Mouse (Mus musculus) lung, embryonic 16.5 days (tissue): ENCODE measurements around the gene Med16. TPM values are rescaled to one million over a fixed set of nuclear protein-coding genes. Genes with fewer than 3 reads are reported as not detected.

ENCODE experiments used
- ATAC-seq: fragments of 200-750 bp; cut with Nextera tagmentation; 2 replicates; pipeline ENCODE4 v1.8.0; 2017; ENCODE audit warnings: low read depth, mild to moderate bottlenecking, moderate library complexity
- H3K27ac ChIP-seq: fragments of 300-500 bp; sonication (generic); 2 replicates; pipeline ENCODE4 v1.5.1; 2014; ENCODE audit warnings: mild to moderate bottlenecking, control low read depth, low read length
- H3K27me3 ChIP-seq: fragments of 300-500 bp; sonication (generic); 2 replicates; pipeline ENCODE4 v1.6.1; 2014; ENCODE audit warnings: low read depth, low read length, mixed read lengths; ENCODE audit not compliant: control insufficient read depth, insufficient read depth
- H3K36me3 ChIP-seq: fragments of 300-500 bp; sonication (generic); 2 replicates; pipeline ENCODE4 v1.6.1; 2014; ENCODE audit warnings: low read length; ENCODE audit not compliant: control insufficient read depth, insufficient read depth
- H3K4me1 ChIP-seq: fragments of 300-500 bp; sonication (generic); replicated peaks from 2 replicates; pipeline ENCODE4 v1.6.1; 2014; ENCODE audit warnings: low read length, mixed read lengths; ENCODE audit not compliant: control insufficient read depth, insufficient read depth
- H3K4me2 ChIP-seq: fragments of 300-500 bp; sonication (generic); 2 replicates; pipeline ENCODE4 v1.6.1; 2014; ENCODE audit warnings: low read depth, low read length, control low read depth
- H3K4me3 ChIP-seq: fragments of 300-500 bp; sonication (generic); 2 replicates; pipeline ENCODE4 v1.5.1; 2014; ENCODE audit warnings: mild to moderate bottlenecking, low read length, control low read depth
- H3K9ac ChIP-seq: fragments of 300-500 bp; sonication (generic); 2 replicates; pipeline ENCODE4 v1.6.1; 2014; ENCODE audit warnings: low read length, control low read depth
- H3K9me3 ChIP-seq: fragments of 300-500 bp; sonication (generic); 2 replicates; pipeline ENCODE4 v1.6.1; 2016; ENCODE audit warnings: low read length; ENCODE audit not compliant: control insufficient read depth
- WGBS: fragments of 180-500 bp; shearing (Covaris S2); extraction: QIAGEN DNeasy Blood & Tissue Kit; methylation state at CpG from one replicate; pipeline ENCODE4 v1.1.7; 2014; 5-methylcytosine and 5-hydroxymethylcytosine counted together
- polyA plus RNA-seq: library from polyadenylated mRNA; unstranded; fragments of >200 nt; fragmentation: Nextera tagmentation; extraction: Ambion mirVana; gene quantifications from 2 replicates; pipeline ENCODE4 v1.2.1, GENCODE M21; 2015

Med16 gene
- polyA plus RNA-seq, 1 experiment from 2014 or later, result 51.2 TPM

GRCm38 (mm10) chr10:79946752-79947322 is 38.1 kb upstream of the Med16 start:
- Histone ChIP-seq H3K4me1 (peaks cover 31% of the 10 kb centered on the region), H3K9me3 (no peaks in the 10 kb centered on the region), H3K36me3 (peaks cover 20% of the 10 kb centered on the region), H3K9ac (peak overlapping the region; percentile 34; the same call in 1 of the 2 replicates), H3K27ac (peak overlapping the region; percentile 93; the same call in 1 of the 2 replicates), H3K4me2 (no peak overlapping the region; the same call in 1 of the 2 replicates), H3K27me3 (no peaks in the 10 kb centered on the region), H3K4me3 (no peak overlapping the region)
- WGBS, result 31% methylated on average over 7 of the region's 7 CpGs
- peak; percentile 24; the same call in 1 of the 2 replicates for ATAC-seq

GRCm38 (mm10) chr10:79945507-79946234 is 36.9 kb upstream of the Med16 start:
- no peak overlapping the region for H3K4me3 ChIP-seq
- peaks cover 11% of the 10 kb centered on the region; the same call in 1 of the 2 replicates for H3K36me3 ChIP-seq
- no peaks in the 10 kb centered on the region for H3K9me3 ChIP-seq
- WGBS, result 28% methylated on average over 16 of the region's 16 CpGs
- peaks cover 31% of the 10 kb centered on the region for H3K4me1 ChIP-seq
- H3K4me2 ChIP-seq, result peak overlapping the region; percentile 27; the same call in 1 of the 2 replicates
- peak overlapping the region; percentile 93 for H3K27ac ChIP-seq
- peak overlapping the region; percentile 56 for H3K9ac ChIP-seq
- peak; percentile 83 for ATAC-seq
- no peaks in the 10 kb centered on the region for H3K27me3 ChIP-seq

- Histone ChIP-seq H3K4me1 (peaks cover 33% of the 10 kb centered on the region), H3K4me2 (no peak overlapping the region), H3K4me3 (no peak overlapping the region), H3K36me3 (peaks cover 5% of the 10 kb centered on the region; the same call in 1 of the 2 replicates), H3K9ac (no peak overlapping the region), H3K9me3 (no peaks in the 10 kb centered on the region), H3K27ac (peak overlapping the region; percentile 26), H3K27me3 (no peaks in the 10 kb centered on the region)
- WGBS, result 66% methylated on average over 9 of the region's 9 CpGs
- ATAC-seq, result no peak
Observed at GRCm38 (mm10) chr10:79943471-79943901, 34.8 kb upstream of the Med16 start.

GRCm38 (mm10) chr10:79942988-79943387 is 34.3 kb upstream of the Med16 start:
- H3K27ac ChIP-seq, result no peak overlapping the region
- 72% methylated on average over 1 of the region's 1 CpGs for WGBS
- no peaks in the 10 kb centered on the region for H3K9me3 ChIP-seq
- no peak for ATAC-seq
- H3K36me3 ChIP-seq, result peaks cover 5% of the 10 kb centered on the region; the same call in 1 of the 2 replicates
- H3K4me1 ChIP-seq, result peaks cover 37% of the 10 kb centered on the region
- H3K4me2 ChIP-seq, result no peak overlapping the region
- H3K27me3 ChIP-seq, result no peaks in the 10 kb centered on the region
- H3K9ac ChIP-seq, result no peak overlapping the region
- no peak overlapping the region for H3K4me3 ChIP-seq

- 51% methylated on average over 7 of the region's 7 CpGs for WGBS
- H3K36me3 ChIP-seq, result peaks cover 5% of the 10 kb centered on the region; the same call in 1 of the 2 replicates
- H3K27ac ChIP-seq, result no peak overlapping the region
- no peak overlapping the region for H3K4me2 ChIP-seq
- no peaks in the 10 kb centered on the region for H3K27me3 ChIP-seq
- no peak for ATAC-seq
- no peak overlapping the region for H3K9ac ChIP-seq
- H3K9me3 ChIP-seq, result no peaks in the 10 kb centered on the region
- H3K4me3 ChIP-seq, result no peak overlapping the region
- peaks cover 47% of the 10 kb centered on the region for H3K4me1 ChIP-seq
Observed at GRCm38 (mm10) chr10:79940749-79941148, 32.0 kb upstream of the Med16 start.

GRCm38 (mm10) chr10:79937775-79938526 is 29.2 kb upstream of the Med16 start:
- Histone ChIP-seq H3K9me3 (no peaks in the 10 kb centered on the region), H3K9ac (no peak overlapping the region), H3K36me3 (peaks cover 5% of the 10 kb centered on the region; the same call in 1 of the 2 replicates), H3K4me3 (no peak overlapping the region; the same call in 1 of the 2 replicates), H3K4me1 (peaks cover 56% of the 10 kb centered on the region), H3K27me3 (no peaks in the 10 kb centered on the region), H3K4me2 (0 out of 2 replicates have a peak overlapping the region, but pooled peaks have one; percentile 46), H3K27ac (no peak overlapping the region; the same call in 1 of the 2 replicates)
- 75% methylated on average over 11 of the region's 11 CpGs for WGBS
- ATAC-seq, result no peak

GRCm38 (mm10) chr10:79936911-79937441 is 28.3 kb upstream of the Med16 start:
- peak; percentile 34 for ATAC-seq
- peak overlapping the region; percentile 20 for H3K4me3 ChIP-seq
- H3K4me1 ChIP-seq, result peaks cover 66% of the 10 kb centered on the region
- WGBS, result 24% methylated on average over 24 of the region's 27 CpGs
- no peaks in the 10 kb centered on the region for H3K9me3 ChIP-seq
- H3K4me2 ChIP-seq, result peak overlapping the region; percentile 46
- H3K9ac ChIP-seq, result peak overlapping the region; percentile 50
- H3K27ac ChIP-seq, result peak overlapping the region; percentile 86
- H3K36me3 ChIP-seq, result peaks cover 4% of the 10 kb centered on the region; the same call in 1 of the 2 replicates
- no peaks in the 10 kb centered on the region for H3K27me3 ChIP-seq

GRCm38 (mm10) chr10:79936284-79936910 is 27.7 kb upstream of the Med16 start:
- Histone ChIP-seq H3K4me2 (peak overlapping the region; percentile 46), H3K36me3 (peaks cover 3% of the 10 kb centered on the region; the same call in 1 of the 2 replicates), H3K4me3 (peak overlapping the region; percentile 20), H3K27me3 (no peaks in the 10 kb centered on the region), H3K9me3 (no peaks in the 10 kb centered on the region), H3K4me1 (peaks cover 70% of the 10 kb centered on the region), H3K27ac (peak overlapping the region; percentile 86), H3K9ac (peak overlapping the region; percentile 50)
- 34% methylated on average over 10 of the region's 10 CpGs for WGBS
- ATAC-seq, result no peak
